Mouse (Mus musculus) lung, postnatal 0 days (tissue): ENCODE results near the gene Olfr424. TPM values are rescaled to one million over a fixed set of nuclear protein-coding genes. Genes with fewer than 3 reads are reported as not detected.

ENCODE experiments used
- ATAC-seq: fragments of 200-750 bp; cut with Nextera tagmentation; 2 replicates; pipeline ENCODE4 v1.8.0; 2017; ENCODE audit warnings: moderate library complexity
- DNase-seq: peaks from one replicate; pipeline ENCODE4 v3.0.0-alpha.2; 2016; ENCODE audit warnings: low spot score
- H3K27ac ChIP-seq: fragments of 300-500 bp; sonication (generic); 2 replicates; pipeline ENCODE4 v1.5.1; 2014; ENCODE audit warnings: antibody characterized with exemption, mild to moderate bottlenecking, low read length, mixed read lengths
- H3K27me3 ChIP-seq: fragments of 300-500 bp; sonication (generic); replicated peaks from 2 replicates; pipeline ENCODE4 v1.6.1; 2014; ENCODE audit warnings: low read length, mixed read lengths; ENCODE audit not compliant: insufficient read depth
- H3K36me3 ChIP-seq: fragments of 300-500 bp; sonication (generic); 2 replicates; pipeline ENCODE4 v1.6.1; 2014; ENCODE audit warnings: low read length, mixed read lengths; ENCODE audit not compliant: insufficient read depth
- H3K4me1 ChIP-seq: fragments of 300-500 bp; sonication (generic); 2 replicates; pipeline ENCODE4 v1.6.1; 2014; ENCODE audit warnings: antibody characterized with exemption, low read depth, low read length, mixed read lengths; ENCODE audit not compliant: insufficient read depth
- H3K4me2 ChIP-seq: fragments of 300-500 bp; sonication (generic); replicated peaks from 2 replicates; pipeline ENCODE4 v1.6.1; 2014; ENCODE audit warnings: low read depth, mild to moderate bottlenecking, low read length, moderate library complexity, mixed read lengths
- H3K4me3 ChIP-seq: fragments of 300-500 bp; sonication (generic); 2 replicates; pipeline ENCODE4 v1.5.1; 2014; ENCODE audit warnings: low read depth, low read length
- H3K9ac ChIP-seq: fragments of 300-500 bp; sonication (generic); replicated peaks from 2 replicates; pipeline ENCODE4 v1.6.1; 2014; ENCODE audit warnings: low read depth, mild to moderate bottlenecking
- H3K9me3 ChIP-seq: fragments of 300-500 bp; sonication (generic); 2 replicates; pipeline ENCODE4 v1.6.1; 2016; ENCODE audit warnings: low read length, mixed read lengths
- CTCF ChIP-seq: IDR thresholded peaks from 2 replicates; pipeline ENCODE4 v1.5.1; 2016; ENCODE audit warnings: antibody characterized with exemption, mild to moderate bottlenecking
- EP300 ChIP-seq: IDR thresholded peaks from 2 replicates; pipeline ENCODE4 v1.6.1; 2016; ENCODE audit warnings: antibody characterized with exemption, mild to moderate bottlenecking, control low read depth
- WGBS: fragments of 180-500 bp; shearing (Covaris S2); extraction: QIAGEN DNeasy Blood & Tissue Kit; methylation state at CpG from one replicate; pipeline ENCODE4 v1.1.7; 2014; 5-methylcytosine and 5-hydroxymethylcytosine counted together
- polyA plus RNA-seq: library from polyadenylated mRNA; unstranded; fragments of >200 nt; fragmentation: Nextera tagmentation; extraction: Ambion mirVana; gene quantifications from 2 replicates; pipeline ENCODE4 v1.2.1, GENCODE M21; 2015

The Olfr424 gene
- polyA plus RNA-seq = not detected in 2 replicates

- Histone ChIP-seq H3K36me3 (no peaks in the 10 kb centered on the region), H3K4me3 (no peak within 1 kb of the TSS), H3K9ac (no peak within 1 kb of the TSS), H3K27me3 (no peaks in the 10 kb centered on the region), H3K4me1 (no peaks in the 10 kb centered on the region), H3K9me3 (no peaks in the 10 kb centered on the region), H3K4me2 (no peak within 1 kb of the TSS), H3K27ac (no peak within 1 kb of the TSS)
- DNase-seq (no peak), ATAC-seq (no peak)
- WGBS = 68% methylated on average over 3 of the region's 3 CpGs
- no peak for TF ChIP-seq EP300
Measured at GRCm38 (mm10) chr1:174131217-174131616, at the start of gene Olfr424. TSS of gene Olfr424 (plus strand) at chr1:174131517.

- 81% methylated on average over 2 of the region's 2 CpGs for WGBS
- H3K9ac ChIP-seq = no peak within 1 kb of the TSS
- no peaks in the 10 kb centered on the region for H3K9me3 ChIP-seq
- TF ChIP-seq CTCF (no peak), EP300 (no peak)
- no peaks in the 10 kb centered on the region for H3K27me3 ChIP-seq
- no peak for ATAC-seq
- no peak within 1 kb of the TSS for H3K27ac ChIP-seq
- no peak within 1 kb of the TSS for H3K4me3 ChIP-seq
- DNase-seq = no peak
- no peak within 1 kb of the TSS for H3K4me2 ChIP-seq
- no peaks in the 10 kb centered on the region for H3K36me3 ChIP-seq
- H3K4me1 ChIP-seq = no peaks in the 10 kb centered on the region
Measured at GRCm38 (mm10) chr1:174084031-174084430, 47.3 kb upstream of the Olfr424 start, which contains the start of gene Olfr429. TSS of gene Olfr429 (plus strand) at chr1:174084331.

GRCm38 (mm10) chr1:174096591-174096990 is 34.7 kb upstream of the Olfr424 start, which contains the start of gene Olfr427:
TSS of gene Olfr427 (plus strand) at chr1:174096891.
- Histone ChIP-seq H3K4me2 (no peak within 1 kb of the TSS), H3K36me3 (no peaks in the 10 kb centered on the region), H3K27me3 (no peaks in the 10 kb centered on the region), H3K27ac (no peak within 1 kb of the TSS), H3K4me3 (no peak within 1 kb of the TSS), H3K4me1 (no peaks in the 10 kb centered on the region), H3K9me3 (no peaks in the 10 kb centered on the region), H3K9ac (no peak within 1 kb of the TSS)
- no peak for TF ChIP-seq CTCF
- no peak for TF ChIP-seq EP300
- 84% methylated on average over 1 of the region's 1 CpGs for WGBS
- DNase-seq (no peak), ATAC-seq (no peak)

GRCm38 (mm10) chr1:174103735-174104134 is 27.6 kb upstream of the Olfr424 start:
- Histone ChIP-seq H3K27ac (no peak overlapping the region), H3K4me2 (no peak overlapping the region), H3K4me3 (no peak overlapping the region), H3K9me3 (no peaks in the 10 kb centered on the region), H3K4me1 (no peaks in the 10 kb centered on the region), H3K36me3 (no peaks in the 10 kb centered on the region), H3K9ac (no peak overlapping the region), H3K27me3 (no peaks in the 10 kb centered on the region)
- TF ChIP-seq EP300 (no peak), CTCF (peak; percentile 38)
- DNase-seq (peak; percentile 41), ATAC-seq (no peak)
- WGBS = 54% methylated on average over 2 of the region's 2 CpGs

GRCm38 (mm10) chr1:174121062-174121461 is 10.3 kb upstream of the Olfr424 start, which contains the start of gene Olfr231:
TSS of gene Olfr231 (minus strand) at chr1:174121162.
- no peaks in the 10 kb centered on the region for H3K27me3 ChIP-seq
- no peak within 1 kb of the TSS for H3K27ac ChIP-seq
- no peaks in the 10 kb centered on the region for H3K9me3 ChIP-seq
- no peaks in the 10 kb centered on the region for H3K4me1 ChIP-seq
- no peak within 1 kb of the TSS for H3K4me2 ChIP-seq
- WGBS = 50% methylated on average over 2 of the region's 2 CpGs
- no peak within 1 kb of the TSS for H3K9ac ChIP-seq
- H3K4me3 ChIP-seq = no peak within 1 kb of the TSS
- TF ChIP-seq EP300 (no peak), CTCF (no peak)
- DNase-seq (no peak), ATAC-seq (no peak)
- H3K36me3 ChIP-seq = no peaks in the 10 kb centered on the region

GRCm38 (mm10) chr1:174131999-174132398 is 682 bp downstream of the Olfr424 start:
- H3K4me2 ChIP-seq = no peak overlapping the region
- H3K4me3 ChIP-seq = no peak overlapping the region
- DNase-seq = no peak
- H3K36me3 ChIP-seq = no peaks in the 10 kb centered on the region
- TF ChIP-seq EP300 (no peak), CTCF (no peak)
- no peak overlapping the region for H3K27ac ChIP-seq
- H3K27me3 ChIP-seq = no peaks in the 10 kb centered on the region
- H3K9me3 ChIP-seq = no peaks in the 10 kb centered on the region
- H3K4me1 ChIP-seq = no peaks in the 10 kb centered on the region
- ATAC-seq = no peak
- H3K9ac ChIP-seq = no peak overlapping the region
- 59% methylated on average over 3 of the region's 3 CpGs for WGBS

GRCm38 (mm10) chr1:174141384-174141783 is 10.1 kb downstream of the Olfr424 start:
- ATAC-seq = no peak
- no peak overlapping the region for H3K4me3 ChIP-seq
- 60% methylated on average over 2 of the region's 2 CpGs for WGBS
- TF ChIP-seq CTCF = no peak
- TF ChIP-seq EP300 = no peak
- H3K9me3 ChIP-seq = no peaks in the 10 kb centered on the region
- H3K27me3 ChIP-seq = no peaks in the 10 kb centered on the region
- no peak for DNase-seq
- no peak overlapping the region for H3K4me2 ChIP-seq
- no peak overlapping the region for H3K9ac ChIP-seq
- no peaks in the 10 kb centered on the region for H3K36me3 ChIP-seq
- no peak overlapping the region for H3K27ac ChIP-seq
- no peaks in the 10 kb centered on the region for H3K4me1 ChIP-seq
